Mouse (Mus musculus): ENCODE measurements around the gene Ylpm1. TPM values are rescaled to one million over a fixed set of nuclear protein-coding genes. Genes with fewer than 3 reads are reported as not detected.

Ylpm1 gene
- polyA plus RNA-seq, 1 experiment from 2014 or later, result 44.4 TPM

DNA sequence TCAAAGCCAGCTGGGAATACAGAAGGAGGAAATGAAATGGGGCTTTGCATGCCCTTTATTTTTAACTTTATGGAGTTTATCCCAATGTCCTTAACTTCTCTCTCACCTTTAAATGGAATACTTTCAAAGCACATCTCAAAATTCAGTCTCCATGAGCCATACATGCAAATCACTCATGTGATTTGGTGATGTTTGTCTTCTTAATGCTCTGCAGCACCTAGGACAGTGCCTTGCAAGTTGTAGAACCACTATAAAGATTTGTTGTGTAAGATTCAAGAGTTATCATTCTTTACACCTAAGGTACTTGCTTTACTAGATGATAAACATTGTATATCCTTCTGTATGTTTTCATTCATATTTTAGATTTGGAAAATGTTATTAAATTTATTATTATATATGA is 2.9 kb downstream of the Ylpm1 start:
- Histone ChIP-seq H3K27me3 (ENCODE audit: control insufficient read depth, insufficient read depth, low read length) (no peaks in the 10 kb centered on the region), H3K4me3 (ENCODE audit: low read depth, low read length) (peak overlapping the region; percentile 96; the same call in 1 of the 2 replicates), H3K9ac (ENCODE audit: low read length) (no peak overlapping the region), H3K4me2 (peak overlapping the region; percentile 94), H3K27ac (ENCODE audit: low read depth, low read length) (no peak overlapping the region), H3K4me1 (ENCODE audit: control insufficient read depth, insufficient read depth, low read length) (peaks cover 14% of the 10 kb centered on the region), H3K36me3 (ENCODE audit: control insufficient read depth, insufficient read depth, low read length) (no peaks in the 10 kb centered on the region), H3K9me3 (ENCODE audit: control insufficient read depth, low read length) (no peaks in the 10 kb centered on the region)
- no peak for DNase-seq (ENCODE audit: low spot score, missing footprints)
- no peak for ATAC-seq (ENCODE audit: low FRiP score)

DNA sequence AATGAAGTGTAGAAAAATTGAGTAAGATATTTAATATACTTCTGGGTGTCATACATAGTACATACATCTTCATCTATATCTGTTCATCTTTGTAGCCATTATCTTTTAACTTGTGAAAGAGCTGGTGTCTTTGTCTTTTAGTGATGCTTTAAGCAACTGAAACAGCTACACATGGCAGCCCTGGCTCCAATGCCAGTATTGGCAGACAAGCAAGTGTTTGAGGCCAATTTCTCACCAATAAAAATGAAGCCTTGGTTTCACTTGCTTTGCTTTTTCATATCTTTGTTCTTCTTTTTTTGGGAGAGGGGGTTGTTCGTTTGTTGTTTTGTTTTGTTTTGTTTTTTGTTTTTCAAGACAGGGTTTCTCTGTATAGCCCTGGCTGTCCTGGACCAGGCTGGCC is 10.1 kb downstream of the Ylpm1 start:
- no peak overlapping the region for H3K9ac ChIP-seq (ENCODE audit: low read length)
- 88% methylated on average over 1 of the region's 1 CpGs for WGBS
- no peaks in the 10 kb centered on the region for H3K4me1 ChIP-seq (ENCODE audit: control insufficient read depth, insufficient read depth, low read length)
- no peaks in the 10 kb centered on the region; the same call in 1 of the 2 replicates for H3K9me3 ChIP-seq (ENCODE audit: control insufficient read depth, low read length)
- no peak overlapping the region for H3K4me3 ChIP-seq (ENCODE audit: low read depth, low read length)
- H3K4me2 ChIP-seq, result no peak overlapping the region
- ATAC-seq (ENCODE audit: low FRiP score) (no peak), DNase-seq (ENCODE audit: low spot score, missing footprints) (no peak)
- H3K27me3 ChIP-seq (ENCODE audit: control insufficient read depth, insufficient read depth, low read length), result no peaks in the 10 kb centered on the region
- no peaks in the 10 kb centered on the region for H3K36me3 ChIP-seq (ENCODE audit: control insufficient read depth, insufficient read depth, low read length)
- H3K27ac ChIP-seq (ENCODE audit: low read depth, low read length), result no peak overlapping the region

DNA sequence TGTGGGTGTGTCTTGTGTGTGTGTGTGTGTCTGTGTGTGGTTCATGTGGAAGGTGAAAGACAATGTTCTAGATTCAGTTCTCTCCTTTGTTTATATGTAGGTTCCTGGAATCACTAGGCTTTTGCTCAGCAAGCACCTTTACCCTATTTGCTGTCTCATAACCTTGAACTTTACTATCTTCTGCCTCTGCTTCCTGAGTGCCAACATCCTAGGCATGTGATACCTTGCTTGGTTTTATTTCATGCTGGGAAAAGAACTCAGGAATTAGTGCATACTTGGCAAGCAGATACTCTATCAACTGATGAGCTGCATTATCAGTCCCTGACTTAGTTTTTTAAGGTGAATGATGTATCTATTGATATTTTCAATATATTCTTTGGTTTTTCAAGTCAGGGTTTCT is 10.9 kb downstream of the Ylpm1 start:
- no peak overlapping the region for H3K27ac ChIP-seq (ENCODE audit: low read depth, low read length)
- ATAC-seq (ENCODE audit: low FRiP score) (no peak), DNase-seq (ENCODE audit: low spot score, missing footprints) (no peak)
- H3K9ac ChIP-seq (ENCODE audit: low read length), result no peak overlapping the region
- H3K9me3 ChIP-seq (ENCODE audit: control insufficient read depth, low read length), result no peaks in the 10 kb centered on the region; the same call in 1 of the 2 replicates
- H3K27me3 ChIP-seq (ENCODE audit: control insufficient read depth, insufficient read depth, low read length), result no peaks in the 10 kb centered on the region
- no peaks in the 10 kb centered on the region for H3K4me1 ChIP-seq (ENCODE audit: control insufficient read depth, insufficient read depth, low read length)
- H3K36me3 ChIP-seq (ENCODE audit: control insufficient read depth, insufficient read depth, low read length), result no peaks in the 10 kb centered on the region
- no peak overlapping the region for H3K4me2 ChIP-seq
- H3K4me3 ChIP-seq (ENCODE audit: low read depth, low read length), result no peak overlapping the region

DNA sequence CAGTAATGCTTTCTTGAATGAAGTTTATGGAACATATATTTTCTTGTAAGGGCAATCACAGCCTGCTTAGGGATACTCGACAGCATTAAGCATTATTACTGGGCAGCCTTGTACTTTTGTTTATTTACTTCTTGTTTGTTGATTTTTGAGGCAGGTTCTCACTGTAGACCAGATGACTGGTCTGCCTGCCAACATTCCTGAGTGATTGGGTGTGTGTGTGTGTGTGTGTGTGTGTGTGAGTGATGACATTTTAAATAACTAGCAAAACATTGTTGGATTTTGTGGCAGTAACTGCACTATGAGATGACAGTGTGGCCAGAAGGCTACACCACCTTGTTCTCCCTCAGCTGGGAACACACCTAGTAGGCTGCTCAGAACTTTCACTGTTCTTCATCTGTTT is 13.7 kb downstream of the Ylpm1 start:
- Histone ChIP-seq H3K4me3 (ENCODE audit: low read depth, low read length) (no peak overlapping the region), H3K9ac (ENCODE audit: low read length) (no peak overlapping the region), H3K27ac (ENCODE audit: low read depth, low read length) (no peak overlapping the region), H3K36me3 (ENCODE audit: control insufficient read depth, insufficient read depth, low read length) (peaks cover 4% of the 10 kb centered on the region; the same call in 1 of the 2 replicates), H3K4me2 (no peak overlapping the region), H3K9me3 (ENCODE audit: control insufficient read depth, low read length) (no peaks in the 10 kb centered on the region; the same call in 1 of the 2 replicates), H3K27me3 (ENCODE audit: control insufficient read depth, insufficient read depth, low read length) (no peaks in the 10 kb centered on the region), H3K4me1 (ENCODE audit: control insufficient read depth, insufficient read depth, low read length) (no peaks in the 10 kb centered on the region)
- no peak for ATAC-seq (ENCODE audit: low FRiP score)
- 97% methylated on average over 1 of the region's 1 CpGs for WGBS
- DNase-seq (ENCODE audit: low spot score, missing footprints), result peak; percentile 72

DNA sequence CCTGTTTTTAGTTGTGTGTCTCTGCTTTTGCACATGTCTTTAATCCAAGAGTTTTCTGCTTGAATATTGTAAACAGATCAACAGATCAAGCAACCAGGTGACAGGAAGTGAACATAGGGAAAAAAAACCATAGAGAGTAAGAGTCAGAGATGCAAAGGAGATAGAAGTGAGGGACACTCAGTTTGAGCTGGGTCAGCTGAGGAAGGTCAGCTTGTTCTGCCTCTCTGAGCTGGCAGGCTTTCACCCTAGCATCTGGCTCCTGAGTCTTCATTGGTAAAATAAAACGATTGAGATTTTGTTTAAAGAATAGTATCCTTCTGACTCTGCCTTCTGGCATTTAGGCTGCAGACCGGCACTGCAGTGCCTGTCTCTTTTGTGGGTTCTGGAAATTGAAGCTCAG is 14.4 kb downstream of the Ylpm1 start:
- no peak overlapping the region for H3K4me3 ChIP-seq (ENCODE audit: low read depth, low read length)
- H3K27ac ChIP-seq (ENCODE audit: low read depth, low read length), result no peak overlapping the region
- 91% methylated on average over 2 of the region's 2 CpGs for WGBS
- H3K4me1 ChIP-seq (ENCODE audit: control insufficient read depth, insufficient read depth, low read length), result no peaks in the 10 kb centered on the region
- H3K27me3 ChIP-seq (ENCODE audit: control insufficient read depth, insufficient read depth, low read length), result no peaks in the 10 kb centered on the region
- H3K9me3 ChIP-seq (ENCODE audit: control insufficient read depth, low read length), result no peaks in the 10 kb centered on the region; the same call in 1 of the 2 replicates
- peak; percentile 77 for DNase-seq (ENCODE audit: low spot score, missing footprints)
- no peak for ATAC-seq (ENCODE audit: low FRiP score)
- peaks cover 10% of the 10 kb centered on the region; the same call in 1 of the 2 replicates for H3K36me3 ChIP-seq (ENCODE audit: control insufficient read depth, insufficient read depth, low read length)
- H3K4me2 ChIP-seq, result no peak overlapping the region
- H3K9ac ChIP-seq (ENCODE audit: low read length), result no peak overlapping the region

DNA sequence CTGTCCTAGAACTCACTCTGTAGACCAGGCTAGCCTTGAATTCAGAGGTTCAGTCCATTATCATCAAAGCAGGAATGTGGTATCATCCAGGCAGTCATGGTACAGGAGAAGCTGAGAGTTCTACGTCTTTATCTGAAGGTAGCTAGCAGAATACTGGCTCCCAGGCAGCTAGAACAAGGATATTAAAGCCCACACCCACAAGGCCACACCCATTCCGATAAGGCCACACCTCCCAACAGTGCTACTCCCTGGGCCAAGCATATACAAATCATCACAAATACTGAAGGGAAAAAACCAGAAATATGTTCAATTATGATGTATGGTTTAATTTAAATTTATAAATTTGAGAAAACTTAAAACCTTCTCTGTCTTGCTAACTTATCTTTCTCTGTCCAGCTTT is 16.1 kb downstream of the Ylpm1 start:
- Histone ChIP-seq H3K9me3 (ENCODE audit: control insufficient read depth, low read length) (no peaks in the 10 kb centered on the region; the same call in 1 of the 2 replicates), H3K4me3 (ENCODE audit: low read depth, low read length) (no peak overlapping the region), H3K4me1 (ENCODE audit: control insufficient read depth, insufficient read depth, low read length) (no peaks in the 10 kb centered on the region), H3K27ac (ENCODE audit: low read depth, low read length) (no peak overlapping the region), H3K4me2 (no peak overlapping the region), H3K27me3 (ENCODE audit: control insufficient read depth, insufficient read depth, low read length) (no peaks in the 10 kb centered on the region), H3K36me3 (ENCODE audit: control insufficient read depth, insufficient read depth, low read length) (peaks cover 10% of the 10 kb centered on the region; the same call in 1 of the 2 replicates), H3K9ac (ENCODE audit: low read length) (no peak overlapping the region)
- DNase-seq (ENCODE audit: low spot score, missing footprints) (no peak), ATAC-seq (ENCODE audit: low FRiP score) (no peak)
- 95% methylated on average over 2 of the region's 2 CpGs for WGBS

DNA sequence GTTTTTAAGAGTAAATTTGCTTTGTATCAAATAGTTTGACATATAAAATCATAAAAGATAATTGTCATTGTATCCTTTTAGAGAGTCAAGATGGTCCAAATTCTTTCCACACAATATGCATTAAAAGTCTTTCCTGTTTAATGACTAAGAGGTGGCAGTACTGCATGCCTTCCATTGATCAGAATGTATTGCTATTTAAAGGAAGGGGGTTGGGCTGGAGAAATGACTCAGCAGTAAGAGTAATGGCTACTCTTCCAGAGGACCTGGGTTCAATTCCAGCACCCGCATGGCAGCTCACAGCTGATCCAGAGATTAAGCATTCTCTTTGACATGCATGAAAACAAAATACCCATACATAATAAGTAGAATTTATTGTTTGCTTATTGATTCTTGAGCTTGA is 25.9 kb downstream of the Ylpm1 start:
- H3K27ac ChIP-seq (ENCODE audit: low read depth, low read length), result no peak overlapping the region
- no peak overlapping the region for H3K4me2 ChIP-seq
- 95% methylated on average over 1 of the region's 1 CpGs for WGBS
- H3K27me3 ChIP-seq (ENCODE audit: control insufficient read depth, insufficient read depth, low read length), result no peaks in the 10 kb centered on the region
- no peak overlapping the region for H3K9ac ChIP-seq (ENCODE audit: low read length)
- H3K4me1 ChIP-seq (ENCODE audit: control insufficient read depth, insufficient read depth, low read length), result no peaks in the 10 kb centered on the region
- ATAC-seq (ENCODE audit: low FRiP score) (no peak), DNase-seq (ENCODE audit: low spot score, missing footprints) (peak; percentile 76)
- H3K9me3 ChIP-seq (ENCODE audit: control insufficient read depth, low read length), result no peaks in the 10 kb centered on the region
- no peak overlapping the region for H3K4me3 ChIP-seq (ENCODE audit: low read depth, low read length)
- no peaks in the 10 kb centered on the region for H3K36me3 ChIP-seq (ENCODE audit: control insufficient read depth, insufficient read depth, low read length)

DNA sequence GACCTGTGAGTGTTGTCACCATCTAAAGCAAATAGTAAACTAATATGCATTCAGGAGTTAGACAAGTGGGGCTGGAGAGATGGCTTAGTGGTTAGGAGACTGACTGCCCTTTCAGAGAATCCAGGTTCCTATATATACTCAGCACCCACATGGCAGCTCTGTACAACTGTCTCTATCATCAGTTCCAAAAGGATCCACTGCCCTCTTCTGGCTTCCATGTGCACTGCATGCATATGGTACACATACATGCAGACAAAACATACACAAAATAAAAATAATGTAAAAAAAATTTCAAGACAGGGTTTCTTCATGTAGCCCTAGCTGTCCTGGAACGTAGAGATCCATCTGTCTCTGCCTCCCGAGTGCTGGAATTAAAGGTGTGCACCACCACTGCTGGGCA is 36.6 kb downstream of the Ylpm1 start:
- Histone ChIP-seq H3K4me2 (no peak overlapping the region), H3K9me3 (ENCODE audit: control insufficient read depth, low read length) (no peaks in the 10 kb centered on the region), H3K27me3 (ENCODE audit: control insufficient read depth, insufficient read depth, low read length) (no peaks in the 10 kb centered on the region), H3K9ac (ENCODE audit: low read length) (no peak overlapping the region), H3K4me3 (ENCODE audit: low read depth, low read length) (no peak overlapping the region), H3K4me1 (ENCODE audit: control insufficient read depth, insufficient read depth, low read length) (no peaks in the 10 kb centered on the region), H3K36me3 (ENCODE audit: control insufficient read depth, insufficient read depth, low read length) (peaks cover 20% of the 10 kb centered on the region), H3K27ac (ENCODE audit: low read depth, low read length) (no peak overlapping the region)
- WGBS, result 93% methylated on average over 2 of the region's 2 CpGs
- ATAC-seq (ENCODE audit: low FRiP score) (no peak), DNase-seq (ENCODE audit: low spot score, missing footprints) (no peak)

DNA sequence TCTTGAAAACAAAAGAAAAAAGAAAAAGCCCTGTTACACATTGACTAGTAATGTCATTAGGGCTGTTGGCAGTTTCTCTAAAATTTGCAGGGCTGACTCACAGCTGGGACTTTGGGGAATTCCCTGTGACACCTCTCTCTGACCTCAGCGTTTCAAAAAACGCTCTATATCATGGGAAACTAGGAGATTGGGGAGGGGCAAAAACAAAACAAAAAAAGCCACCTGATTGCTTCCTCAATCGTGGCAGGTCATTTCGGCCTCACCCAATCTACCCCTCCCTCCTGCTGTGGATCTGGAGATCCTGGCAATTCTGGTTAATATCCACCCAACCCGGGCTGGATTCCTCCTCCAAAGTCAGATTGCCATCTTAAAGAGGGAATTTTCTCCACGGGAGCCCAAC is 55.1 kb downstream of the Ylpm1 start:
- no peak for ATAC-seq (ENCODE audit: low FRiP score)
- Histone ChIP-seq H3K4me2 (no peak overlapping the region), H3K36me3 (ENCODE audit: control insufficient read depth, insufficient read depth, low read length) (peaks cover 14% of the 10 kb centered on the region; the same call in 1 of the 2 replicates), H3K4me3 (ENCODE audit: low read depth, low read length) (no peak overlapping the region), H3K27me3 (ENCODE audit: control insufficient read depth, insufficient read depth, low read length) (no peaks in the 10 kb centered on the region), H3K9ac (ENCODE audit: low read length) (no peak overlapping the region), H3K9me3 (ENCODE audit: control insufficient read depth, low read length) (no peaks in the 10 kb centered on the region), H3K27ac (ENCODE audit: low read depth, low read length) (no peak overlapping the region), H3K4me1 (ENCODE audit: control insufficient read depth, insufficient read depth, low read length) (no peaks in the 10 kb centered on the region)
- DNase-seq (ENCODE audit: low spot score, missing footprints), result no peak
- WGBS, result 83% methylated on average over 6 of the region's 6 CpGs

DNA sequence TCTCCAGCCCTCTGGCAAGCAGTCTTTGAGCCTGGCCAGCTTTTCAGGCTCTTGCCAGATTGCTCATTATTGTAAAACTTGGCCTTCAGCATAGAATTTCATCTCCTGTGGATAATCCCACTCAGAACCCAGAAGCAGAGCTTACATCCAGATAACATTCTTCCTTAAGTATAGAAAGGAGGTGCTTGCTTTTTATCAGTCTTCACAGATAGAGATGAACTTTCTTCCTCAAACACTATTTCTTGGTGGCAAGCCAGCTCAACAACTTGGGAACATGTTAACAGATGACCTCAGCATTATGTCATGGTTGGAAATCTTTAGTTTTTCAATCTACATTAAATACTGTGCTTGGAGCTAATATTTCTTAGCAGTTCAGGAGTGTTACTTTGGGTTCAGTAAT is 74.9 kb downstream of the Ylpm1 start:
- ATAC-seq (ENCODE audit: low FRiP score), result no peak
- no peaks in the 10 kb centered on the region for H3K9me3 ChIP-seq (ENCODE audit: control insufficient read depth, low read length)
- no peaks in the 10 kb centered on the region for H3K4me1 ChIP-seq (ENCODE audit: control insufficient read depth, insufficient read depth, low read length)
- H3K27ac ChIP-seq (ENCODE audit: low read depth, low read length), result no peak overlapping the region
- no peak overlapping the region for H3K4me3 ChIP-seq (ENCODE audit: low read depth, low read length)
- H3K4me2 ChIP-seq, result no peak overlapping the region
- H3K9ac ChIP-seq (ENCODE audit: low read length), result no peak overlapping the region
- H3K27me3 ChIP-seq (ENCODE audit: control insufficient read depth, insufficient read depth, low read length), result no peaks in the 10 kb centered on the region
- H3K36me3 ChIP-seq (ENCODE audit: control insufficient read depth, insufficient read depth, low read length), result peaks cover 8% of the 10 kb centered on the region
- peak; percentile 65 for DNase-seq (ENCODE audit: low spot score, missing footprints)

All from midbrain, embryonic 11.5 days (tissue).